Mouse (Mus musculus) embryonic facial prominence, embryonic 11.5 days (tissue): ENCODE measurements at regions not wholly inside any gene's neighbourhood (a gene's known extent, or its start where the extent isn't known, plus 50 kb on each side); places are given as distances from the start of the nearest gene placed in this dataset.

ENCODE experiments used
- ATAC-seq: fragments of 200-750 bp; cut with Nextera tagmentation; replicated peaks from 2 replicates; pipeline ENCODE4 v1.8.0; 2017; ENCODE audit warnings: low read depth; ENCODE audit not compliant: insufficient number of reproducible peaks, low FRiP score, low TSS enrichment
- DNase-seq: peaks from one replicate; pipeline ENCODE4 v3.0.0-alpha.2; 2015; ENCODE audit warnings: low spot score
- H3K27ac ChIP-seq: fragments of 300-500 bp; sonication (generic); replicated peaks from 2 replicates; pipeline ENCODE4 v1.5.1; 2014; ENCODE audit warnings: mild to moderate bottlenecking, low read depth, low read length, control low read depth
- H3K27me3 ChIP-seq: fragments of 300-500 bp; sonication (generic); 2 replicates; pipeline ENCODE4 v1.6.1; 2014; ENCODE audit warnings: mild to moderate bottlenecking, low read length, moderate library complexity, mixed read lengths; ENCODE audit not compliant: control insufficient read depth, insufficient read depth
- H3K36me3 ChIP-seq: fragments of 300-500 bp; sonication (generic); replicated peaks from 2 replicates; pipeline ENCODE4 v1.6.1; 2014; ENCODE audit warnings: low read depth, mild to moderate bottlenecking, low read length, moderate library complexity, mixed read lengths; ENCODE audit not compliant: control insufficient read depth, insufficient read depth
- H3K4me1 ChIP-seq: fragments of 300-500 bp; sonication (generic); 2 replicates; pipeline ENCODE4 v1.6.1; 2014; ENCODE audit warnings: low read length, mixed read lengths; ENCODE audit not compliant: control insufficient read depth, insufficient read depth
- H3K4me2 ChIP-seq: fragments of 300-500 bp; sonication (generic); 2 replicates; pipeline ENCODE4 v1.6.1; 2014; ENCODE audit warnings: low read depth, mild to moderate bottlenecking, control low read depth, low read length, moderate library complexity
- H3K4me3 ChIP-seq: fragments of 300-500 bp; sonication (generic); 2 replicates; pipeline ENCODE4 v1.5.1; 2014; ENCODE audit warnings: low read depth, low read length, control low read depth
- H3K9ac ChIP-seq: fragments of 300-500 bp; sonication (generic); replicated peaks from 2 replicates; pipeline ENCODE4 v1.6.1; 2014; ENCODE audit warnings: mild to moderate bottlenecking, control low read depth, low read length
- H3K9me3 ChIP-seq: fragments of 300-500 bp; sonication (generic); replicated peaks from 2 replicates; pipeline ENCODE4 v1.6.1; 2016; ENCODE audit warnings: mild to moderate bottlenecking, low read length, inconsistent platforms, mixed read lengths; ENCODE audit not compliant: control insufficient read depth
- WGBS: fragments of 180-500 bp; shearing (Covaris S2); extraction: QIAGEN DNeasy Blood & Tissue Kit; methylation state at CpG from one replicate; pipeline ENCODE4 v1.1.7; 2014; 5-methylcytosine and 5-hydroxymethylcytosine counted together

GRCm38 (mm10) chr14:91658654-91659421, 2231.6 kb downstream of the Pcdh9 start:
- Histone ChIP-seq H3K4me3 (no peak overlapping the region), H3K4me2 (no peak overlapping the region), H3K9ac (no peak overlapping the region), H3K4me1 (no peaks in the 10 kb centered on the region), H3K27me3 (no peaks in the 10 kb centered on the region), H3K9me3 (no peaks in the 10 kb centered on the region), H3K36me3 (no peaks in the 10 kb centered on the region), H3K27ac (no peak overlapping the region)
- DNase-seq (no peak), ATAC-seq (no peak)
- 79% methylated on average over 4 of the region's 4 CpGs for WGBS

DNA sequence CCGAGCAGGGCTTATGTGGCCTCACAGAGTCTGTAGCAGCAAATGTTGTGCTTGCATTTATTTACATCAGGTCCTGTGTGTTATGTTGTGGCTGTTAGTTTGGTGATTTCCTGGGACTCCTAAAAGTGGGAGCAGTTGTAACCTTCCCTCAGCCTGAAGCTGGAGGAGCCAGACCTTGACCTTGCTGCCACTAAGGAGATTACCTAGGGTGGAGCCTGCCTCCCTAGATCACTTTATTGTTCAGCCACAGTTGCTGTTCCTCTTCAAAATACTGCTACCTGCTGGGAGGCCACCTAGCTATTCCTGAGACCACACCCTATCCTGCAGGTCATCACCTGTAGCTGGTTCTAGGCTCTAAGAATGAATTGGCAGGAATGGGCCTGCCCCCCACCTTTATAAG, 2234.5 kb downstream of the Pcdh9 start:
- H3K4me2 ChIP-seq: no peak overlapping the region
- no peak for DNase-seq
- H3K27ac ChIP-seq: no peak overlapping the region
- no peaks in the 10 kb centered on the region for H3K27me3 ChIP-seq
- H3K36me3 ChIP-seq: no peaks in the 10 kb centered on the region
- ATAC-seq: no peak
- no peaks in the 10 kb centered on the region for H3K4me1 ChIP-seq
- H3K9me3 ChIP-seq: no peaks in the 10 kb centered on the region
- no peak overlapping the region for H3K9ac ChIP-seq
- H3K4me3 ChIP-seq: no peak overlapping the region
- 81% methylated on average over 1 of the region's 1 CpGs for WGBS

DNA sequence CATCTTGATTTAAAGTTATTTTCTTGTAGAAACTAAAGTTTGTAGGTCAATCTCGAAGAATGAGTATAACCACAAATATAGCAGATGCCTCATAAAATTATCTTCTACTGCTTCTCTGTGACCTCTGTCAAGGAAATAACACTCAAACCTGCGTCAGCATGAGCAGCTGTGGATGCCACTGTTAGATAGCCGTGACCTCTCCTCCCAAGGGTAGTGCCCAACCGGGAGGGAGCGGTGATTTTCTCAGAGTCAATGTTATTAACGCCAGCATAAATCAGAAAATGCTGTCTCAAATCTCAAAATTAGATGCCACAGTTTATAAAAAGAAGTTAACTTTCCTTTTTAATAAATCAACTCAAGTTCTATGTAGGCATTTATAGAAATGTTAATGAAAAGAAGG, 2259.5 kb downstream of the Pcdh9 start:
- WGBS: 57% methylated on average over 6 of the region's 6 CpGs

GRCm38 (mm10) chr14:91614391-91614790, 2276.1 kb downstream of the Pcdh9 start:
- Histone ChIP-seq H3K4me1 (no peaks in the 10 kb centered on the region), H3K27ac (no peak overlapping the region), H3K36me3 (no peaks in the 10 kb centered on the region), H3K9me3 (no peaks in the 10 kb centered on the region), H3K4me3 (no peak overlapping the region), H3K27me3 (no peaks in the 10 kb centered on the region), H3K4me2 (no peak overlapping the region), H3K9ac (no peak overlapping the region)
- ATAC-seq: no peak
- no peak for DNase-seq

More for the DNA sequence above, 2259.5 kb downstream of the Pcdh9 start:
- no peak for ATAC-seq
- peak; percentile 4 for DNase-seq
- H3K27me3 ChIP-seq: no peaks in the 10 kb centered on the region
- H3K9me3 ChIP-seq: no peaks in the 10 kb centered on the region
- no peak overlapping the region for H3K4me3 ChIP-seq
- no peaks in the 10 kb centered on the region for H3K36me3 ChIP-seq
- H3K4me1 ChIP-seq: no peaks in the 10 kb centered on the region
- no peak overlapping the region for H3K9ac ChIP-seq
- no peak overlapping the region for H3K27ac ChIP-seq
- no peak overlapping the region for H3K4me2 ChIP-seq

GRCm38 (mm10) chr14:91604570-91604969, 2285.9 kb downstream of the Pcdh9 start:
- H3K4me1 ChIP-seq: no peaks in the 10 kb centered on the region
- DNase-seq (no peak), ATAC-seq (no peak)
- H3K27ac ChIP-seq: no peak overlapping the region
- no peaks in the 10 kb centered on the region for H3K9me3 ChIP-seq
- no peak overlapping the region for H3K4me2 ChIP-seq
- no peaks in the 10 kb centered on the region for H3K36me3 ChIP-seq
- H3K9ac ChIP-seq: no peak overlapping the region
- no peaks in the 10 kb centered on the region for H3K27me3 ChIP-seq
- no peak overlapping the region for H3K4me3 ChIP-seq

- no peaks in the 10 kb centered on the region for H3K27me3 ChIP-seq
- no peaks in the 10 kb centered on the region for H3K4me1 ChIP-seq
- no peak for DNase-seq
- no peak overlapping the region for H3K4me3 ChIP-seq
- H3K9me3 ChIP-seq: no peaks in the 10 kb centered on the region
- no peak overlapping the region for H3K27ac ChIP-seq
- H3K36me3 ChIP-seq: no peaks in the 10 kb centered on the region
- no peak for ATAC-seq
- 88% methylated on average over 1 of the region's 1 CpGs for WGBS
- H3K4me2 ChIP-seq: no peak overlapping the region
- no peak overlapping the region for H3K9ac ChIP-seq
Observed at GRCm38 (mm10) chr14:91582462-91582861, 2308.0 kb downstream of the Pcdh9 start.

DNA sequence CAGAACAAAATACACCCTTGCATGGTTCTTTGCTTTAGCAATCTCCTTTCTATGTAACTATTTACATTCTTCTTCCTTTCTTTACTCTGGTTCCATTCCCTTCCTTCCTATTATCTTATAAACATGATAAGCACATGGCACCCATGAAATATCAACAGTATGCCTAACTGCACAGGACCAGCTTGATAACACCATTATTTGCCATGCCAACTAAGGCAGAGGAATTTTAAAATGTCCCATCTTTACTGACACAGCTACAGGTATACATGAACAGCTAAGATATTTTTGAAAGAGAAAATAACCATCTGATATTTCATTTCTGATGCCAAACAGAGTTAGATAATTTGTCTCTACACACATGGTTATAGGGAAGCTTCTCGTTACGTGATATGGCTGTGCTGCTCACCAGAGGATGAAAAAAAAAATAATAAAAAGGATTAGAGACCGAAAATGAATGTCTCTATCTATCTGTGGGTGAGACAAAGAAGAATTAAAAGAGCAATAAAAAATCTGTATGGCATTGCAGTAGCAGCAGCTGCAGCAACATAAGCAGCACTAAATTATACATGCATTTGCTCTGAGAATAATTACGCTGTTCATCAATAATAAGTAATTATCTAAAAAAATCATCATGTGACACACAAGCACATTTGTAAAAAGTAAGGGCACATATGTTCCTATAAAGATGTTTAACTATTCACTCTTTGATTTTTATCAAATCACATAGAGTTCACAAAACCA, 2308.6 kb downstream of the Pcdh9 start:
- no peaks in the 10 kb centered on the region for H3K27me3 ChIP-seq
- no peak for ATAC-seq
- WGBS: 91% methylated on average over 4 of the region's 4 CpGs
- no peak overlapping the region for H3K9ac ChIP-seq
- H3K4me2 ChIP-seq: no peak overlapping the region
- H3K36me3 ChIP-seq: no peaks in the 10 kb centered on the region
- no peaks in the 10 kb centered on the region for H3K9me3 ChIP-seq
- H3K27ac ChIP-seq: no peak overlapping the region
- no peak for DNase-seq
- no peak overlapping the region for H3K4me3 ChIP-seq
- no peaks in the 10 kb centered on the region for H3K4me1 ChIP-seq

DNA sequence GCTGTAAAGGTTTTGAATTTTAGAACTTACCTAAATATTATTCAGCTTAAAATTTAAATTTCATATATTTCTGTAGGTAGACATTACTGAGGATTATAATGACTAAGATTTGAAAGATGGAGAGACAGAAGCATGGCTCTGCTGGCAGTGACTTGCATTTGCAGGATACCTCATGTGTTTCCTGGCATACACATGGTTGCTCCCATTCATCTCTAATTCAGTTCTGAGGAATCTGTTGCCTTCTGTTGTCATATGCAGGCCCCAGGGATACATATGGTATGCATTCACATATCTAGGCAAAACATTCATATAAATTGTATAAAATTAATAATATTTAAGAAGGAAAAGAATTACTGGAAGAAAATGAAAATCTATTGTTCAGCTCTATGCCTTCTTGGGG, 2321.4 kb downstream of the Pcdh9 start:
- Histone ChIP-seq H3K4me1 (no peaks in the 10 kb centered on the region), H3K9me3 (no peaks in the 10 kb centered on the region), H3K9ac (no peak overlapping the region), H3K27ac (no peak overlapping the region), H3K36me3 (no peaks in the 10 kb centered on the region), H3K4me3 (no peak overlapping the region), H3K27me3 (no peaks in the 10 kb centered on the region), H3K4me2 (no peak overlapping the region)
- DNase-seq: no peak
- ATAC-seq: no peak
